Mouse (Mus musculus) regulatory T cell (primary cell): ENCODE results near the gene Card14.

Experiments
- in situ Hi-C: fragments of 300-600 bp; cut with MboI, MseI; formaldehyde crosslinking; loops from one replicate; pipeline ENCODE4 v1.15.1; 2025; ENCODE audit warnings: high pct_unique_total_duplicates

Card14 gene

DNA sequence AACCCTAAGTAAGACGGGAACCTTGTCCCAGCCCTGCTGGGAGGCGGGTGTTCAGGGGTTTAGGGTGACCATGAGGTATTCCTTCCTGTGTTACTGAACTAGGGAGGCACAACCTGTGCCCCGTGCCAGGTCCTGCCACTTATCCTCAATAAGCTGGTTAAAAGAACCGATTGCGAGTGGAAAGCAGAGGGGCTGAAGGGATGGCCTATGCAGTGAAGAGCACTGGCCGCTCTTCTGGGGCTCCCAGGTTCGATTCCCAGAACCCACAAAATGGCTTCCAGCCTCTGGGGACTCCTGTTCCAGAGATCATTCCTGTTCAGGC lies 85.9 kb downstream of the Card14 start:
- in situ Hi-C loops = no loop called here

DNA sequence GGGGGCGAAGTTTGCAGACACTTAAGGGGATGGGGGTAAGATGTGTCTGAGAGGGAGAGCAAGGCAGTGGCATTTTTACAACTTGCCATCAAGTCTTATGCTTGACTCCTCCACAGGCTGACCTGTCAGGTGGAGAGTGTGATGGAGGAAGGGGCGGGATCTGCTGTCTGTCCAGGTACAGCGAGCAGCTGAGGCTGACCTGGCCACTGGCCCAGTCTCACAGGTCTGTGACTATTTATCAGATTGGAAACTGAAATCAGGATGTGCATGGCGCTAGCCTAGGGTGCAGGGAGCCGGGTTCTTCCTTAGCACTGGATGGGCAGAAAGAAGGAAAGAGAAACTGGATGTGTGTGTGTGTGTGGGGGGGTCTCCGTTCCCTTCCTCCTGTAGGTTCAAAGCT lies 86.6 kb downstream of the Card14 start:
- in situ Hi-C loops = no loop called here
